Mouse (Mus musculus): Measurements from ENCODE around the gene Syn1. TPM values are rescaled to one million over a fixed set of nuclear protein-coding genes. Genes with fewer than 3 reads are reported as not detected.

The Syn1 gene
- polyA plus RNA-seq, 1 experiment from 2014 or later = 31.9 TPM

DNA sequence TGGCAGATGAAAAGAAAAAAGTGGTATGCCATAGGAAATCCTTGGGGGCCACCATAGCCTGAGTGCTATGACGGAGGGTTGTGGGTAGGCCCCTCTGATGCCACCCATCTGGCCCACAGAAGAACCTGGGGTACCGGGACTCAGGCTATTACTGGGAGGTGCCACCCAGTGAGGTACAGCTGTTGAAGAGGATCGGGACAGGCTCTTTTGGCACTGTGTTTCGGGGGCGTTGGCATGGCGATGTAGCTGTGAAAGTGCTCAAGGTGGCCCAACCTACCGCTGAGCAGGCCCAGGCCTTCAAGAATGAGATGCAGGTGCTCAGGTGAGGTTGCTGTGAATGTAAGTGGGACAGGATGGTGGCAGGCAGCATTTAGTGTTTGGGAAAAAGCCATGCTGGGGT lies 67.0 kb downstream of the Syn1 start:
- H3K4me3 ChIP-seq = no peak overlapping the region
- no peaks in the 10 kb centered on the region for H3K27me3 ChIP-seq
- ATAC-seq (replicated peaks) = no peak
- 90% methylated on average over 7 of the region's 7 CpGs for WGBS
- peaks cover 19% of the 10 kb centered on the region for H3K36me3 ChIP-seq
- no peaks in the 10 kb centered on the region for H3K9me3 ChIP-seq
- H3K4me1 ChIP-seq = peaks cover 14% of the 10 kb centered on the region
- no peak overlapping the region for H3K27ac ChIP-seq (replicated peaks)
- H3K4me2 ChIP-seq (replicated peaks) = no peak overlapping the region
- H3K9ac ChIP-seq (replicated peaks) = no peak overlapping the region

DNA sequence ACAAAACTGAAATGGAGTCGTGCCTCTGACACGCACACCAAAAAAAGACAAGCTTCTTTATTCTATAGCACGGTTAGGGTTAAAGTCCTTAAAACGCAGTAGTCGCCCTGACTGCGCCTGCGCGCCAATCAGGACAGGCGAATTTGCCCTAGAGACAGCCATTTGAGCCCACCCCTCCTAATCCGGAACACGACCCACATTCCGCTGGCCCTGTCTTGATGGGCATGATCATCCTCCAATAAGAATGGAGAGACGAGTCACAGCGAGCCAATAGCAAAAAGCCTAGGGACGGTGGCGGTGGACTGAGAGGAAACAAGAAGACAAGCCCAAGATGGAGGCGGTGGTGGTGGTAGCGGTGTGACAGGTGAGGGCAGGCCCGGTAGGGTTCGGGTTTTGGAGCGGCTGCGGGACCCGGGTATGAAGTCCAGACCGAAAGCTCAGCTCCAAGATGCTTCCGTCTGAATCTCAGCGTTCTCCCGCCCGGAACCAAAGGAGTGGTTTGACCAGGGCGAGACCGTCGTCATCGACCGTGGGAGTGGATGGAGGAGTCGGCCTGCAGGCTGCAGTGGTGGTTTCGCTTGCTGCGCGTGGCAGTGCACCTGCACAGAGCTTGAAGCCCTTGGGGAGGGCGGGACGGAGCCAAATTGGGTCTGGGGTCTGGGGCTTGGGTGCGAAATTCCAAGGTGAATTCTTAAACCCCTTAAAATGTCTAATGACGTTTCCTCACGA lies 72.4 kb downstream of the Syn1 start:
- Histone ChIP-seq H3K36me3 (peaks cover 13% of the 10 kb centered on the region), H3K27me3 (no peaks in the 10 kb centered on the region), H3K4me3 (peak overlapping the region; percentile 63), H3K9ac (replicated peaks) (peak overlapping the region; percentile 65), H3K4me1 (peaks cover 14% of the 10 kb centered on the region), H3K27ac (replicated peaks) (peak overlapping the region; percentile 83), H3K9me3 (no peaks in the 10 kb centered on the region), H3K4me2 (replicated peaks) (peak overlapping the region; percentile 48)
- WGBS = 16% methylated on average over 42 of the region's 42 CpGs
- peak; percentile 99 for ATAC-seq (replicated peaks)

DNA sequence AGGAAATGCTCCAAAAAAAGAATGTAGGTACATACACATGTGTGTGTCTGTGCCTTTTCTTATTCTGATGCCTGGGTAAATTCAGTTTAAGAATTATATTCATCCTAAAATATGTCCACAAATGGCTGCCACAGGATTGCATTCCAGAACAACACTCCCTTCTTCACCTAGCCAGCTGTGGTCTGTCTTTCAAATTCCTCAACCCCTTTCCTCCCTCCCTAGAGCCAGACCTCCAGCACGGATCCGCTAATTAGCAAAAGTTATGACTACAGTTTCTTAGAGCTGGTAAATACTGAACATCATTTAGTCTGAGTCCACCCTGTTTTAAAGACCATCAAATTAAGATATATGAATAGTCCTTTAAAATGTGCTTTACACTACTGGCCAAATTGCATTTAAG lies 73.0 kb downstream of the Syn1 start:
- Histone ChIP-seq H3K36me3 (peaks cover 13% of the 10 kb centered on the region), H3K27me3 (no peaks in the 10 kb centered on the region), H3K4me2 (replicated peaks) (peak overlapping the region; percentile 42), H3K4me1 (peaks cover 14% of the 10 kb centered on the region), H3K9ac (replicated peaks) (no peak overlapping the region), H3K27ac (replicated peaks) (peak overlapping the region; percentile 68), H3K9me3 (no peaks in the 10 kb centered on the region), H3K4me3 (peak overlapping the region; percentile 63)
- WGBS = 12% methylated on average over 2 of the region's 2 CpGs
- ATAC-seq (replicated peaks) = peak; percentile 39

DNA sequence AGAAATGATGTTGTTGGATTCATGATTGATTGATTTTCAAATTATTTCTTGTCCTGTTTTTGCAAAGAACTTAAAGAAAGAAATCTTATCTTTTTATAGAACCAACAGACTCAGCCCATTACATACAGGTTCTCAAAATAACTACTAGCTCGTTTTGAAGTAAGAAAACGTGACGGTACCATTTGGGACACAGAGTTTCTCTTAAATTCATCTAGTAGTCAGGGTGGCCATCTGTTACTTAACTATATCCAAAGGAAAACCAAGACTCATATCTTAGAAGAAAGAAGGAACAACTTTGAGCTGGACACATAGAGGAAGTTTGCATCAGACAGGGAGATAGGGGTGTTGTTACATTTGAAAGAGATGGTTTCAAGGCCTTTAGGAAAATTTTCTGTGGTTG lies 73.6 kb downstream of the Syn1 start:
- Histone ChIP-seq H3K9me3 (no peaks in the 10 kb centered on the region), H3K4me3 (no peak overlapping the region), H3K27me3 (no peaks in the 10 kb centered on the region), H3K36me3 (peaks cover 13% of the 10 kb centered on the region), H3K4me2 (replicated peaks) (no peak overlapping the region), H3K27ac (replicated peaks) (no peak overlapping the region), H3K9ac (replicated peaks) (no peak overlapping the region), H3K4me1 (peaks cover 14% of the 10 kb centered on the region)
- WGBS = 85% methylated on average over 3 of the region's 3 CpGs
- ATAC-seq (replicated peaks) = no peak

DNA sequence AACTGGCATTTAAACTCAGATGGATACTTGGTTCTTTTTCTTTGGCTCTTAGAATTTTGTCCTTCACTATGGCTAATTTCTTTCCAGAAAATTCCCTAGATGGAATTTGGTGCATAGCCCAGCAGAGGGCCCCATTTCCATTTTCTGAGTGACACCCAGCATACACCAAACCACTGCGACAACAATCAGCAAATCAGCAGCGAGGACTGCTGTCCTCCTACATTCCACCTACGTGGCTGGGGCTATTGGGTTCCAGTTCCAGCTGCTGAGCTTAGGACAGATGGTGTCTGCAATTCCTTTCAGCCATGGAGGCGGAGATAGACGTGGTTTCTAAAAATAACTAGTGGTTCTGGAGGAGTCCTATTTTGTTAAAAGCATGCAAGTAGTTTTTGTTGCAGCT lies 91.9 kb downstream of the Syn1 start:
- H3K36me3 ChIP-seq = no peaks in the 10 kb centered on the region
- no peak overlapping the region for H3K4me2 ChIP-seq (replicated peaks)
- no peak overlapping the region for H3K4me3 ChIP-seq
- WGBS = 43% methylated on average over 5 of the region's 5 CpGs
- H3K9ac ChIP-seq (replicated peaks) = no peak overlapping the region
- peak; percentile 71; the same call in 1 of the 2 replicates for ATAC-seq (replicated peaks)
- no peak overlapping the region for H3K27ac ChIP-seq (replicated peaks)
- H3K27me3 ChIP-seq = no peaks in the 10 kb centered on the region
- H3K4me1 ChIP-seq = peaks cover 2% of the 10 kb centered on the region; the same call in 1 of the 2 replicates
- no peaks in the 10 kb centered on the region for H3K9me3 ChIP-seq

DNA sequence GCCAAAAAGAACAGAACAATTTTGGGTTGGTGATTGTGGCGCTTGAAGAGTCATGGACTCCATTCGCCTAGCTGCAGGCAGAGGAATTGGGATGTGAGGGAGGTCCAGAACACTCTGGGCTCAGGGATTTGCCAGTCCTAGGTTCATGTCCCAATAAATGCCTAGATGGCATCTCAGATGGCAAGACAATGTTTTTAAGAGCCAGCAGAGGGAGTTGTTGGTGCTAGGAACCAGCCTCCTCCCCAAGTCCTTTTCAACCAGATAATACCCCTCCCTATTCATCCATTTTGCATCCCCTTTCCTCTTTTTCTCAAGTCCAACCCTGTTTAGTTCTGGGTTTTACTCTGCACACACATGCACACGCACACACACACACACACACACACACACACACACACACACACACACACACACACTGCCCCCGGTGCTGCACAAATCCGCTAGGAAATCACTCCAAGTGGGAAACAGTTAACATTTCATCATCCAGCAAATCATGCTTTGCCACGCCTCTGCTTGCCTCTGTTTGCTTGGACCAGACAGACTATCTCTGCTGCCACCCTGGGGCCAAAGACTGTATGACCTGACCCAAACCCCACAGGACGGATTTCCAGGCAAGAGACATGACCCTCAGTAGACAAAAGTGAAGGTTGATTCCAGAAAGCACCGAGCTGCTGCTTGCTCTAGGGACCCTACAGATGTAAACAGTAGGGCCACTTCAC lies 100.9 kb downstream of the Syn1 start:
- peak overlapping the region; percentile 42 for H3K4me2 ChIP-seq (replicated peaks)
- peak overlapping the region; percentile 65 for H3K27ac ChIP-seq (replicated peaks)
- peak; percentile 57; the same call in 1 of the 2 replicates for ATAC-seq (replicated peaks)
- H3K9ac ChIP-seq (replicated peaks) = peak overlapping the region; percentile 32
- 53% methylated on average over 8 of the region's 8 CpGs for WGBS
- no peaks in the 10 kb centered on the region for H3K9me3 ChIP-seq
- peaks cover 4% of the 10 kb centered on the region; the same call in 1 of the 2 replicates for H3K4me1 ChIP-seq
- no peaks in the 10 kb centered on the region for H3K36me3 ChIP-seq
- peak overlapping the region; percentile 28 for H3K4me3 ChIP-seq
- no peaks in the 10 kb centered on the region for H3K27me3 ChIP-seq

DNA sequence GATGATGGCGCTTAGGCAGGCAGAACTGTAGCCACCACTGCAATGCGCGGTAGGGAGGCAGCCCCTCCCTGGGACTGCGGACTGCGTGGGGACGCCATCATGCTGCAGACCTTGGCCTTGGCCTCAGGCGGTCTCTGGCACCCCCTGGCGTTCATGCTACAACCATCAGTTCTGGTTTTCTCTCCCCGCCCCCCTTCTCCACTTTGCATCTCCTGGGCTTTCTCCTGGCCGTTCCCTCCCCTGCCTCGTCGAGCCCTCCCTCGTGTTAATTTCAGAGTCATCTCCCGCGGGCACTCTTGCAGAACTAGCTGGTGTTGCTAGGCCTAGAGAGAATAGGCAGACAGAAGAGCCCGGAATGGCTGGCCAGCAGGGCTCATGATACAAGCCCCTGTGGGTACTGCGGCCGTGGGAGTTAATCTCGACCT lies 101.6 kb downstream of the Syn1 start:
- Histone ChIP-seq H3K4me1 (peaks cover 4% of the 10 kb centered on the region; the same call in 1 of the 2 replicates), H3K27me3 (no peaks in the 10 kb centered on the region), H3K9ac (replicated peaks) (peak overlapping the region; percentile 32), H3K4me3 (peak overlapping the region; percentile 28), H3K4me2 (replicated peaks) (peak overlapping the region; percentile 42), H3K27ac (replicated peaks) (peak overlapping the region; percentile 65), H3K36me3 (no peaks in the 10 kb centered on the region), H3K9me3 (no peaks in the 10 kb centered on the region)
- peak; percentile 93 for ATAC-seq (replicated peaks)
- WGBS = 33% methylated on average over 19 of the region's 19 CpGs

DNA sequence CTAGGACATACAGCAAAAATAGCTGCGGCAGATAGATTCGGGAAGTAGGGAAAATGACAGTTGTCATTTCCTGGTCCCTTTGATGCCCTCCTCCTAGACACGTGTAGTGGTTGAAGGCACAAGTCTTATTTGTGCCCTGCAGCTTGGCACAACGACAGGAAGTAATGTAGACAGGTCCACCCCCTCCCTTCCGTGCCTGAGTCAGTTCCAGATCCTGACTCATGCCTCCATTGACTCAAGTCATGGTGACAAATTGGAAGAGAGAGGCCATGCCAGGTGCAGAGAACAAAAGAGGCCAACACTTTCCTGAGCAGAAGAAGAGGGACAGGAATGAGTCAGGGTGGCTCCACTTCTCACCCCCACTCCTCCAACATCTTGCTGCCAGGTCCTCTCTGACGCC lies 103.8 kb downstream of the Syn1 start:
- H3K9ac ChIP-seq (replicated peaks) = no peak overlapping the region
- no peaks in the 10 kb centered on the region for H3K36me3 ChIP-seq
- no peak for ATAC-seq (replicated peaks)
- H3K27me3 ChIP-seq = no peaks in the 10 kb centered on the region
- H3K9me3 ChIP-seq = no peaks in the 10 kb centered on the region
- 74% methylated on average over 6 of the region's 6 CpGs for WGBS
- H3K27ac ChIP-seq (replicated peaks) = no peak overlapping the region
- H3K4me1 ChIP-seq = peaks cover 4% of the 10 kb centered on the region; the same call in 1 of the 2 replicates
- no peak overlapping the region for H3K4me3 ChIP-seq
- no peak overlapping the region for H3K4me2 ChIP-seq (replicated peaks)

Small RNA genes lying within 50 kb of the gene (microRNA-seq; reads per million reads assigned to microRNA genes)
- gene Gm24824 = not detected
- gene Mir5617 = 0.66 reads per million

Other genes starting within 250 kb of the Syn1 start
- 133 and 137 TPM in 2 replicates for gene Cdk16, start 233.1 kb downstream of the Syn1 start, polyA plus RNA-seq (2015; fragmentation: Nextera tagmentation; extraction: Ambion mirVana)
- gene Usp11, start 217.1 kb downstream of the Syn1 start, polyA plus RNA-seq (2015; fragmentation: Nextera tagmentation; extraction: Ambion mirVana) = 85.3 and 86.6 TPM in 2 replicates
- gene Araf, start 123.2 kb downstream of the Syn1 start, polyA plus RNA-seq (2015; fragmentation: Nextera tagmentation; extraction: Ambion mirVana) = 224 and 234 TPM in 2 replicates
- gene Timp1, start 50.8 kb downstream of the Syn1 start, polyA plus RNA-seq (2015; fragmentation: Nextera tagmentation; extraction: Ambion mirVana) = 2.4 and 2.9 TPM in 2 replicates
- 5.9 and 6.3 TPM in 2 replicates for gene Cfp, start 10.6 kb upstream of the Syn1 start, polyA plus RNA-seq (2015; fragmentation: Nextera tagmentation; extraction: Ambion mirVana)
- gene Elk1, start 29.6 kb upstream of the Syn1 start, polyA plus RNA-seq (2015; fragmentation: Nextera tagmentation; extraction: Ambion mirVana) = 23.4 and 26.5 TPM in 2 replicates
- 43.3 and 44.8 TPM in 2 replicates for gene Uxt, start 41.0 kb upstream of the Syn1 start, polyA plus RNA-seq (2015; fragmentation: Nextera tagmentation; extraction: Ambion mirVana)
- gene Zfp182, start 141.3 kb upstream of the Syn1 start, polyA plus RNA-seq (2015; fragmentation: Nextera tagmentation; extraction: Ambion mirVana) = 9.1 and 9.7 TPM in 2 replicates
- gene Spaca5, start 147.4 kb upstream of the Syn1 start, polyA plus RNA-seq (2015; fragmentation: Nextera tagmentation; extraction: Ambion mirVana) = not detected in 2 replicates
- gene Zfp300, start 168.5 kb upstream of the Syn1 start, polyA plus RNA-seq (2015; fragmentation: Nextera tagmentation; extraction: Ambion mirVana) = 2.3 and 3.5 TPM in 2 replicates
- gene Ssxa1, start 194.8 kb upstream of the Syn1 start, polyA plus RNA-seq (2015; fragmentation: Nextera tagmentation; extraction: Ambion mirVana) = not detected in 2 replicates

All from forebrain, embryonic 15.5 days (tissue).